Mouse (Mus musculus) brain, embryonic 14.5 days (tissue): ENCODE results near the gene Gdpd4.

Experiments used
- CTCF ChIP-seq: fragments of 200-500 bp; IDR thresholded peaks from 2 replicates; pipeline ENCODE4 v1.5.1; 2012; ENCODE audit warnings: inconsistent platforms, mild to moderate bottlenecking, moderate library complexity, borderline replicate concordance; ENCODE audit not compliant: insufficient read depth, insufficient read length; ENCODE audit errors: extremely low read depth
- POLR2A ChIP-seq: fragments of 200-500 bp; IDR thresholded peaks from 2 replicates; pipeline ENCODE4 v1.6.1; 2012; ENCODE audit warnings: mild to moderate bottlenecking, inconsistent platforms, borderline replicate concordance; ENCODE audit not compliant: poor library complexity, insufficient read depth, insufficient read length, severe bottlenecking; ENCODE audit errors: extremely low read depth

GRCm38 (mm10) chr7:98095852-98096251 is 176.1 kb downstream of the Gdpd4 start:
- no peak for TF ChIP-seq CTCF
- TF ChIP-seq POLR2A, result no peak
